Mouse (Mus musculus): ENCODE data around the gene Mad2l2.

Gene Mad2l2

DNA sequence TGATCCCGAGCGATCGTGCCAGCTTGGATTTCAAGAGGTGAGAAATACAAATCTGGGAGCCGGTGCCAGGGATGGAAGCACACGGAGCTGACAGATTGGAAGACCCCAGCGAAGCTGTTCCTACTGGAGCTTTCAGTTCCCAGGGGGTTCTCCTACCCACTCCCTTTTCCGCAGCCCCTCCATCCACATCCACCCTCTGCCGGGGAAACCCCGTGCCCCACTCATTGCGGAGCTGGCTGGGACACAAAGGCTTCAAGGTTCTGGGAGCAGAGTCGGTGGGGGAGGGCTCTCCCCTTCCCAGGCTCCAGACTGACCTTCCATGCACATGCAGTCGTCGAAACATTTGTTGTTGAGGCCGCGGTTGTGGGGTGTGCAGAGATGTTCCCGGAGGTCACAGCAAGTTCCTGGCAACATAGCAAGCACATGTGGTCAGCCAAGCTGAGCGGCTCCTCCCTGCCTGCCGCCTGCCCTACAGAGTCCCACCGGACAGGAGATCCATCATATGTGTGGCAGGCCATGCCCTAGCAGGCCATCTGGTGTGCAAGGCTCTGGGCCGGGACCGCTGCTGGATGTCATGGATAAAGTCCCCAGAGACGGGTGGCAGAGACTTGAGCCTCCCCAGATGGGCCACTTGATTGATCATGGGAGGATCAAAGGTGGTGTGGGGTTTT is 22.4 kb upstream of the Mad2l2 start:
- 57% methylated on average over 22 of the region's 22 CpGs for WGBS

DNA sequence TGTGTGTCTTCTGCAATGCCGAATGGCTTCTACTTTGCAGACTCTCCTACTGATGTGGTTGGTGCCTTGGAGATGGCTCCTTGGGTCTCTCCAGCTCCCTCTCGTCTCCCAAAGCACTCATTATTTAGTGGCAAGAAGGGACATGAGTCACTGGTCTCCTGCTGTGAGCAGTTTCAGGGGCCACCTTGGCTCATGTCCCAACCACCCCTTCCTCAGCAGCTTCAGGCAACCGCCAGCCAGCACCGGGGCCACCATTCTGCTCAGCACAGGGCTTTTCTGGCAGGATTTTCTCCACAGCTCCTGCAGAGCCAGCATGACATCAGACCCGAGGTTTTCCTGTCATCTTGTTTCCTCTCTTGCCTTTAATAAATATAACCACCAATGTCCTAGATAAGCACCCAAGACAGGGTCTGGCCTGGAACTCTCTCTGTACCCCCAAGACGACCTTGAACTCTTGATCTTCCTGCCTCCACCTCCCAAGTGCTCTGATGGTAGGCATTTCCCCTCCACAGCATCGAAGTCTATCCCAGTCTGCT is 21.6 kb upstream of the Mad2l2 start:
- WGBS = 63% methylated on average over 7 of the region's 7 CpGs

DNA sequence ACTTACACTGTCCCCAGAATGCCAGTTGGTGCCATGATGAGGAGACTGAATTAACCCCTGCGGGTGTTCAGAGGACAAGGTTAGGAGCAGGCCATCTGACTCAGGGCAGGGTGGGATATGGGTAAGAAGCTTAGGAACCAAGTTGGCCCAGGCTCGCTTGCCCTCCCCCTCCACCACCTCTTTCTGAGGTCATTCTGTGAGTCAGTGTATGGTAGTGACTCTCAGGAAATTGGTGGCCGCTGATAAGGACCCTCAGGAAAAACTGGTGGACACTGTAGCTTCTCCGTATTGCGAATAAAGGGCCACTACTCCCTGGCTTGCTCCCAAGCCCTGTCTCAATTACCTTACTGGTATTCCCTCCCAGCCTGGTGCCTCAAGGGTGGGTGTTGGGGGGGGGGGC is 21.0 kb upstream of the Mad2l2 start:
- WGBS = 90% methylated on average over 5 of the region's 5 CpGs

GRCm38 (mm10) chr4:148112519-148112918 is 17.7 kb upstream of the Mad2l2 start:
- 90% methylated on average over 12 of the region's 12 CpGs for WGBS

DNA sequence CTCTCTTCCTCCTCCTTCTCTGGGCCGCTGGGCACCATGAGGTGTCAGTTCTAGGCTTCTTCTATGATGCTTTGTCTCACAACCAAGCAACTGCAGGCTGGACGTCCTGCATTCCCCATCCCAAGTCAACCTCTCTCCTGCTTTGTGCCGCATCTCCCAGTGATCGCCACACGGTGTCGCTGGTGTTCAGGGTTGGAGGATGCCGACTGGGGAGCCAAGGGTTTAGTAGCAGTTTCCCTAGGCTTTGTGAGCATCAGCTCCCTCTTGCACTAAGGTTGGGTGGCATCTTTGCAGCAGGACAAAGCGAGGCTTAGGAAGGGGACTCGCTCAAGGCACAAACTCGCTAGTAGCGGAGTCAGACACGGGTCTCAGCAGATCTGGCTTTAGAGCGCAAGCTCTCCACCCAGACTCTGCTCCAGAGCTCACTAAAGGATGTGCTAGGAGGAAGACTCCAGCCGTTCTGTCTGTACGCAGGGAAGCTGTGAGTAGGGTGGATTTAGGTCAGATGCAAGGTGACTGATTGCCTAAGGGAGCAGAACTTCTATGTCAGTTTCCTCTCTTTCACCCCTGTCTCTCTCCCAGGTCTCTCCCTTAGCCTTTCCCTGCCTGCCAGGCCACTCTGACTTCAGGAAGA is 15.3 kb upstream of the Mad2l2 start:
- WGBS = 5% methylated on average over 15 of the region's 15 CpGs

DNA sequence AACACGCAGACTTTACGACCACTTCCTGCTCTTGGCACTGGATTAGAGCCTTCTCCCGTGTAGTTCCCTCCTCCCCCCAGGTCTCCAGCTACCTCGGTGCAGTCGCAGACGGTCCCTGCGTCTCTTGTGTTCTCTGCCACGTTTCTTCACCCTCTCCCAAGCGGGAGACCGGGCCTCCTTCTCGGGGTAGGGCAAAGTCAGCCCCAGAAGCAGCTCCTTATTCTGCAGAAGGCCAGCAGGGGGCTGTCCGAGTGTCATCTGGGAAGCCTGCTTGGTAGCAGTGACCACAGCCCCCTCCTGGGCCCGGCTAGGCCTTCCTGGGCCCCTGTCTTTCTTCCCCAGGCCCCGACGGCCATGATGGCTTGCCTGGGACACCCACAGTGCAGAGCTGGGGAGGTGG is 14.7 kb upstream of the Mad2l2 start:
- 17% methylated on average over 15 of the region's 15 CpGs for WGBS

GRCm38 (mm10) chr4:148116657-148117056 is 13.5 kb upstream of the Mad2l2 start:
- 81% methylated on average over 4 of the region's 4 CpGs for WGBS

GRCm38 (mm10) chr4:148117392-148117791 is 12.8 kb upstream of the Mad2l2 start:
- WGBS = 80% methylated on average over 4 of the region's 4 CpGs

- 90% methylated on average over 9 of the region's 9 CpGs for WGBS
Measured at GRCm38 (mm10) chr4:148119578-148119977, 10.6 kb upstream of the Mad2l2 start.

DNA sequence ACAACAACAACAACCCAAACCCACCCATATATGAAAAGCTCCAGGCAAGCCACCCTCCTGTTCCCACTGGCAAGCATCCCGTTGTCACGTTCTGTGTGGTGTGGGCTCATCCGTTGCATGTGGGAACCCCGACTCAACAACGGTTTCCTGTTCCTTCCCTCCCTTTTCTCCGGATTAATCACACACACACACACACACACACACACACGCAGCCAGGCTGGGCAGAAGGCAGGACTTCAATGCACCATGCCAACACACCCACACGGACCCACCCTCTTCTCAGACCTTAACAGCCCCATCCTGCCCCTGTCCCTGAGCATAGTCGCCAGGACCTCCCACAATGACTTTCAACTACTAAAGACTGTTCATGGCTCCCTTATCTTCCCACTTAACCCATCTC is 9.6 kb upstream of the Mad2l2 start:
- WGBS = 47% methylated on average over 9 of the region's 9 CpGs

DNA sequence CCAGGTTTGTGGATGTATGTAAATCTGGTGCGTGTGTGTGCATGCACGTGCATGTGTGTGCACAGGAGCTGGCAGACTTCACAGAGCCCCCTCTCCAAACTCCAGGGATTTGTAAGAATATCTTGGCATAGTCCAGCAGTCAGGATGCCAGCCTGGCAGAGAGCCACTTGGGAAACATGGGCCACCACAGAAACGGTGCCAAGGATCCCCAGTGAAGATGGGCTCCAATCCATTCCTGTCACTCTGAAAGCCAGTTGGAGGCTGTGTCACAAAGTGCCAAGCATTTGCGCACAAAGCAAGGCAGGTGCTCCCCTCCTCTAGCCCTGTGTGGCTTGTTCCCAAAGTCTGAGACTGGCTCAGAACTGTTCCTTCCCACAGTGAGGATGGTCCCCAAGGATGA is 8.8 kb upstream of the Mad2l2 start:
- 60% methylated on average over 4 of the region's 4 CpGs for WGBS

DNA sequence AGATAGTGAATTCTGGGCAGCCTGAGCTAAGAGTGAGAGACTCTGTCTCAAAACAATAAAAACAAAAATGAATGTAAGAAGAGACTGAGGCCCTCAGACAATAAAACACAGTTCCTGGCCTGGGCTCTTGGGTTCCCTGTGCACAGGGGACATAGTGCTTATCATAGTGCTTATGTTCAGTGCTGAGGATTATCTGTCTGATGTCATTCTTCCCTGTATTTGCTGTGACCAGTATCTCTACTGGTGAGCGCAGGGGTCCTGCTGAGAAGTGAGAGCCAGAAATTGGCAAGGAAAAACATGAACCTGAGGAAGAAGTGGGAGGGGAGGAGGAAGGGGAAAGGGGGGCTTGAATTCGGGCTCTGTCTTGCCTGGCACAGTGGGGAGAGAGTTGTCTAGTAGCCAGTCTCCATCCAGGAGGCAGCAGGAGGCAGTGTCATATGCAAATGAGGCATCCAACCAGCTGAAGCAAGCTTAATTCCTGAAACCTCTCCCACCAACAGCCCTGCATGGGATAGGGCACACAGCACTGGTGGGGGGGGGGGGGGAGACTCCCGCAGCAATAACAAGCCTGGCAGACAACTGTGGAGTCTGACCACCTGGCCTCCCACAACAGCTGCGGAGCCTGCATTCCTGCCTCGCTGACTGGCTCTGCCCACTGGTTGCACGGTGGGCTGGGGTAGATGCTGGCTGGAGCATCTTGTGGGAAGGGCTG is 8.0 kb upstream of the Mad2l2 start:
- 53% methylated on average over 6 of the region's 6 CpGs for WGBS

GRCm38 (mm10) chr4:148122694-148123066 is 7.5 kb upstream of the Mad2l2 start:
- WGBS = 95% methylated on average over 3 of the region's 3 CpGs

GRCm38 (mm10) chr4:148128241-148128640 is 1.9 kb upstream of the Mad2l2 start:
- WGBS = 81% methylated on average over 1 of the region's 1 CpGs

DNA sequence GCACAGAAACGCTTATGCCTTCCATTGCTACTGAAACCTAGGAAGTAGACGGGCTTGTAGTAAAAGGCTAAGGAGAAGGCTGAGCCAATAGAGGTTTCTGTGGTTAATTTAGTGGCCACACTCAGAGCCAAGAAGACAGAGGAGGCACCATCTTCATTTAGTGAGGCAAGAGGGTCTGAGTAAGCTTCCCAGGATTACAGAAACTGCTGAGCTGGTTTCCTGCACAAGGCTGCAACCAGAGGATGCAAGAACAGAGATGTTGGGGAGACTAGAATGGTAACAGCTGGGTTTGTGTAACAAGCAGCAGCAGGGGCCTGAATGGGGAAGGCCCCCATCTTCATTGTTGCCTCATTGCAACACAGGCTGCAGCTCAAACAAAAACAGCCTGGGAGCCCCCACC is 1.5 kb upstream of the Mad2l2 start:
- WGBS = 75% methylated on average over 2 of the region's 2 CpGs

- 1% methylated on average over 75 of the region's 87 CpGs for WGBS
Measured at GRCm38 (mm10) chr4:148130561-148131413, 603 bp downstream of the Mad2l2 start, which contains the start of gene Draxin. Gene Draxin, minus strand, starts transcription at chr4:148130698.

DNA sequence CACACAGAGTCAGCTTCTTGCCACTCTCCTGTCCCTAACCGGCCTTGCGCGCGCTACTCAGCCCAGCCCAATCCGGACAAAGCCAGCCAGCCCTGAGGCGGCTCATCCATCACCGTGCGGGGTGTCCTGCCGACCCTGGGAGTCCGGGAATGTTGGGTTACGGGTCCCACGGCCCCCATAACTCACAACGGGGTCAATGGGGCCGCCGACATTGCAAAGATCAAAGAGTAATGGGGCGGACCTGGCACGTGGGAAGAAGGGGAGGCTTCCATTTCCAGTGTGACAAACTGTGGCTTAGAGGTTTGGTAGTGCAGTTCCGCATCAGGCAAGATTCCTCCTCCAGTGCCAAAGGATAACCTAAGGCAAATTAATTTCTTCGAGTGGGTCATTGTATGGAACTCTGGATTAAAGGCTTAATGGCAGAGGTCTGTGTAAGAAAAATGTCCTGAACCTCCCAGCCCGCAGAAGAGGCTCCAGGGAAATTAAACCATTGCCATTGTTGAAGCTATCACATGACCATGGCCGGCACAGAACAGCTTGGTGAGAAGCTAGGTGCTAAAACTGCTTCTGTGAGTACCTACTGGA is 1.4 kb downstream of the Mad2l2 start:
- WGBS = 6% methylated on average over 21 of the region's 21 CpGs

DNA sequence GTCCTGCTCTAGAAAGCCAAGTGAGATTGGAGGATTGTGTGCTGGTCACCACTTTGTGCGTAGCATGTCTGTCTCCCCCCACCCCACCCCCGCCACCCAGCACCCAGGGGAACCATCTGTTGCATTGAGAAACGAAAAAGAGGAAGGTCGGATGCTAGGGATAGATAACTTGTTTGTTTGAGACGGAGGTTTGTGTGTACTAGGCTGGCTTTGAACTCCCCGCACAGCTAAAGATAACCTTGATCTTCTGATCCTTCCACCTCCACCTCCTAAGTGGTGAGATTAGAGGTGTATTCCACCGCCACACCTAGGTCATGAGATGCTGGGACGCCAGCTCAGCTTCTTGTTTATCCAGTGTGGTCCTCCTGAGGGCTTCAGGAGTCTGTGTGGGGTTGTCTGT is 4.8 kb downstream of the Mad2l2 start:
- WGBS = 85% methylated on average over 8 of the region's 8 CpGs

DNA sequence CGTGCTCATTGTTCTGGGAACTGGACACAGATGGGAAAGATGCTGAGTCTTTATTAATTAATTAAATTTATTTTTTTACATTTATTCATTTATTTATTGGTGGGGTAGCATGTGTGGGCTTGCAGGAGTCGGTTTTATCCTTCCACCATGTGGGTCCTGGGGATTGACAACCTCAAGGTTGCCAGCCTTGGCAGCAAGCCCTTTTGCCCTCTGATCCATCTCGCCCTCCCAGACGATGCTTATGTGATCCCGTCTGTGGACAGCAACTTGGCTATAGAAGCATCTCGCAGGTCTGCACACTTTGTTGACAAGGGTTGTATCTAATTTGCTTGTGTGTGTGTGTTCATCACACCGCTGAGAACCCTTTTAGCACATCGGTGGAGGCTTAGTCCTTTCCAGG is 7.3 kb downstream of the Mad2l2 start:
- 56% methylated on average over 8 of the region's 8 CpGs for WGBS

DNA sequence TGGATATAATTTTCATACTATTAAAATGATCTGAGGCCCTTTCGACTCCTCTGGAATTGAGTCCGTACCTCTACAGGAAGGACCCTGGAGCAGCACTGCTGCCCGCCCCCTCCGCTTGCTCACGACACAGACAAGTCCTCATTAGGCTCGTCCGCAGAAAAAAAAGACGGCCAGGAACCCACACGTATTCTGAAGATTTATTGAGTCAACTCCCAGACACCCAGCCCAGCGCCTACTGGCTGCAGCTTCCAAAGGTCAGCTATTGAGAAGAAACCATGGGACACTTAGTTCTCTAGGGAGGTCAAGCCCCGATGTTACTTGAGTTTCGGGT is 9.5 kb downstream of the Mad2l2 start:
- WGBS = 2% methylated on average over 12 of the region's 12 CpGs

All from cerebral cortex, adult 2 months (tissue).